Mouse (Mus musculus): Measurements from ENCODE around the gene Dnaic2. TPM values are rescaled to one million over a fixed set of nuclear protein-coding genes. Genes with fewer than 3 reads are reported as not detected.
A peak's percentile ranks its signal among the peaks of the same experiment; 100 is the strongest.

Gene Dnaic2
- polyA plus RNA-seq, 1 experiment from 2014 or later, result 1.3 TPM

GRCm38 (mm10) chr11:114797176-114797575 is 70.0 kb downstream of the Dnaic2 start:
- Histone ChIP-seq H3K4me1 (ENCODE audit: control insufficient read depth, insufficient read depth, low read length) (peaks cover 45% of the 10 kb centered on the region), H3K27ac (ENCODE audit: low read depth, low read length) (peak overlapping the region; percentile 100; the same call in 1 of the 2 replicates), H3K9ac (ENCODE audit: low read length) (no peak overlapping the region), H3K36me3 (ENCODE audit: control insufficient read depth, insufficient read depth, low read length) (no peaks in the 10 kb centered on the region), H3K4me2 (no peak overlapping the region), H3K9me3 (ENCODE audit: control insufficient read depth, low read length) (no peaks in the 10 kb centered on the region), H3K4me3 (ENCODE audit: low read depth, low read length) (no peak overlapping the region), H3K27me3 (ENCODE audit: control insufficient read depth, insufficient read depth, low read length) (peaks cover 7% of the 10 kb centered on the region)
- ATAC-seq (ENCODE audit: low FRiP score), result no peak
- 92% methylated on average over 7 of the region's 7 CpGs for WGBS
- DNase-seq (ENCODE audit: low spot score, missing footprints), result no peak

- H3K9ac ChIP-seq (ENCODE audit: low read length), result no peak overlapping the region
- DNase-seq (ENCODE audit: low spot score, missing footprints) (no peak), ATAC-seq (ENCODE audit: low FRiP score) (no peak)
- WGBS, result 93% methylated on average over 3 of the region's 3 CpGs
- peaks cover 39% of the 10 kb centered on the region for H3K4me1 ChIP-seq (ENCODE audit: control insufficient read depth, insufficient read depth, low read length)
- H3K4me3 ChIP-seq (ENCODE audit: low read depth, low read length), result no peak overlapping the region
- H3K9me3 ChIP-seq (ENCODE audit: control insufficient read depth, low read length), result no peaks in the 10 kb centered on the region
- H3K27ac ChIP-seq (ENCODE audit: low read depth, low read length), result no peak overlapping the region
- no peaks in the 10 kb centered on the region for H3K36me3 ChIP-seq (ENCODE audit: control insufficient read depth, insufficient read depth, low read length)
- H3K27me3 ChIP-seq (ENCODE audit: control insufficient read depth, insufficient read depth, low read length), result peaks cover 3% of the 10 kb centered on the region; the same call in 1 of the 2 replicates
- no peak overlapping the region for H3K4me2 ChIP-seq
Measured at GRCm38 (mm10) chr11:114797981-114798380, 70.8 kb downstream of the Dnaic2 start.

- Histone ChIP-seq H3K4me1 (ENCODE audit: control insufficient read depth, insufficient read depth, low read length) (peaks cover 39% of the 10 kb centered on the region), H3K27me3 (ENCODE audit: control insufficient read depth, insufficient read depth, low read length) (no peaks in the 10 kb centered on the region; the same call in 1 of the 2 replicates), H3K4me3 (ENCODE audit: low read depth, low read length) (no peak within 1 kb of the TSS), H3K9ac (ENCODE audit: low read length) (no peak within 1 kb of the TSS), H3K36me3 (ENCODE audit: control insufficient read depth, insufficient read depth, low read length) (no peaks in the 10 kb centered on the region), H3K4me2 (no peak within 1 kb of the TSS), H3K27ac (ENCODE audit: low read depth, low read length) (no peak within 1 kb of the TSS), H3K9me3 (ENCODE audit: control insufficient read depth, low read length) (no peaks in the 10 kb centered on the region)
- WGBS, result 98% methylated on average over 3 of the region's 3 CpGs
- DNase-seq (ENCODE audit: low spot score, missing footprints) (no peak), ATAC-seq (ENCODE audit: low FRiP score) (no peak)
Measured at GRCm38 (mm10) chr11:114798624-114799023, 71.4 kb downstream of the Dnaic2 start, which contains the start of gene Gpr142. Gpr142 (plus strand) TSS chr11:114798924.

GRCm38 (mm10) chr11:114801906-114802305 is 74.7 kb downstream of the Dnaic2 start:
- H3K4me1 ChIP-seq (ENCODE audit: control insufficient read depth, insufficient read depth, low read length), result peaks cover 22% of the 10 kb centered on the region
- H3K9me3 ChIP-seq (ENCODE audit: control insufficient read depth, low read length), result no peaks in the 10 kb centered on the region
- H3K36me3 ChIP-seq (ENCODE audit: control insufficient read depth, insufficient read depth, low read length), result no peaks in the 10 kb centered on the region
- H3K27me3 ChIP-seq (ENCODE audit: control insufficient read depth, insufficient read depth, low read length), result no peaks in the 10 kb centered on the region; the same call in 1 of the 2 replicates
- no peak overlapping the region for H3K27ac ChIP-seq (ENCODE audit: low read depth, low read length)
- H3K4me2 ChIP-seq, result no peak overlapping the region
- 97% methylated on average over 1 of the region's 1 CpGs for WGBS
- H3K4me3 ChIP-seq (ENCODE audit: low read depth, low read length), result no peak overlapping the region
- H3K9ac ChIP-seq (ENCODE audit: low read length), result no peak overlapping the region
- DNase-seq (ENCODE audit: low spot score, missing footprints) (no peak), ATAC-seq (ENCODE audit: low FRiP score) (no peak)

GRCm38 (mm10) chr11:114802540-114803267 is 75.5 kb downstream of the Dnaic2 start:
- H3K27ac ChIP-seq (ENCODE audit: low read depth, low read length), result no peak overlapping the region
- peak; percentile 87 for DNase-seq (ENCODE audit: low spot score, missing footprints)
- H3K4me1 ChIP-seq (ENCODE audit: control insufficient read depth, insufficient read depth, low read length), result peaks cover 23% of the 10 kb centered on the region
- no peaks in the 10 kb centered on the region for H3K9me3 ChIP-seq (ENCODE audit: control insufficient read depth, low read length)
- H3K4me2 ChIP-seq, result no peak overlapping the region
- no peak overlapping the region for H3K4me3 ChIP-seq (ENCODE audit: low read depth, low read length)
- H3K9ac ChIP-seq (ENCODE audit: low read length), result 0 out of 2 replicates have a peak overlapping the region, but pooled peaks have one; percentile 20
- ATAC-seq (ENCODE audit: low FRiP score), result no peak
- no peaks in the 10 kb centered on the region; the same call in 1 of the 2 replicates for H3K27me3 ChIP-seq (ENCODE audit: control insufficient read depth, insufficient read depth, low read length)
- WGBS, result 75% methylated on average over 15 of the region's 15 CpGs
- no peaks in the 10 kb centered on the region for H3K36me3 ChIP-seq (ENCODE audit: control insufficient read depth, insufficient read depth, low read length)

DNA sequence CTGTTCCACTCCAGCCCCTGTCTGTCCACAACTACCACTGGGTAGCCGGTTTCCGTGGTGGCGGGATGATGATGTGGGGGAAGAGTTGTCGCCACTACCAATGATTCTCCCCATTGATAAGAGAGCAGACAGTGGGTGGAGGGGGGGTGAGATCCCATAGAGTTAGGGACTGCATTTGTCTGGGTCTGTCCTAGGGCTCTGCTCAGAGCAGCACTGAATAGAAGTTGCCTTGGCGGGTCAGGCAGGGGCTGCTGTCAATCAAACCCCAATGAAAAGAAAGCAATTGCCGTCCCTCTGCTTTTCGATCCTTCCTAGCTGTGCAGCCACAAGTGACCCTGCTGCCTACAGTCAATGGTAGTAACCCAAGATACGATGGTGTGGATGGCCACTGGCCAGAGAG is 76.8 kb downstream of the Dnaic2 start:
- H3K27ac ChIP-seq (ENCODE audit: low read depth, low read length), result no peak overlapping the region
- peak; percentile 59 for ATAC-seq (ENCODE audit: low FRiP score)

GRCm38 (mm10) chr11:114807025-114807424 is 79.8 kb downstream of the Dnaic2 start:
- 68% methylated on average over 2 of the region's 2 CpGs for WGBS
- H3K9ac ChIP-seq (ENCODE audit: low read length), result no peak overlapping the region
- no peak overlapping the region for H3K4me2 ChIP-seq
- no peak overlapping the region for H3K4me3 ChIP-seq (ENCODE audit: low read depth, low read length)
- H3K36me3 ChIP-seq (ENCODE audit: control insufficient read depth, insufficient read depth, low read length), result no peaks in the 10 kb centered on the region
- H3K9me3 ChIP-seq (ENCODE audit: control insufficient read depth, low read length), result no peaks in the 10 kb centered on the region
- no peaks in the 10 kb centered on the region; the same call in 1 of the 2 replicates for H3K27me3 ChIP-seq (ENCODE audit: control insufficient read depth, insufficient read depth, low read length)
- H3K27ac ChIP-seq (ENCODE audit: low read depth, low read length), result no peak overlapping the region
- DNase-seq (ENCODE audit: low spot score, missing footprints), result no peak
- H3K4me1 ChIP-seq (ENCODE audit: control insufficient read depth, insufficient read depth, low read length), result peaks cover 28% of the 10 kb centered on the region
- ATAC-seq (ENCODE audit: low FRiP score), result no peak

More for the DNA sequence above, 76.8 kb downstream of the Dnaic2 start:
- DNase-seq (ENCODE audit: low spot score, missing footprints), result no peak
- H3K9ac ChIP-seq (ENCODE audit: low read length), result peak overlapping the region; percentile 39; the same call in 1 of the 2 replicates
- H3K4me2 ChIP-seq, result no peak overlapping the region
- H3K4me1 ChIP-seq (ENCODE audit: control insufficient read depth, insufficient read depth, low read length), result peaks cover 28% of the 10 kb centered on the region
- WGBS, result 22% methylated on average over 8 of the region's 8 CpGs
- H3K36me3 ChIP-seq (ENCODE audit: control insufficient read depth, insufficient read depth, low read length), result no peaks in the 10 kb centered on the region
- H3K9me3 ChIP-seq (ENCODE audit: control insufficient read depth, low read length), result no peaks in the 10 kb centered on the region
- H3K27me3 ChIP-seq (ENCODE audit: control insufficient read depth, insufficient read depth, low read length), result no peaks in the 10 kb centered on the region; the same call in 1 of the 2 replicates
- no peak overlapping the region for H3K4me3 ChIP-seq (ENCODE audit: low read depth, low read length)

Other genes with a start within 250 kb of the Dnaic2 start
- 839 and 977 TPM in 2 replicates for gene Rpl38, start 58.9 kb upstream of the Dnaic2 start, polyA plus RNA-seq (2014; fragmentation: Nextera tagmentation; extraction: Ambion mirVana)
- gene Ttyh2, start 52.0 kb upstream of the Dnaic2 start, polyA plus RNA-seq (2014; fragmentation: Nextera tagmentation; extraction: Ambion mirVana), result 11.0 and 11.4 TPM in 2 replicates
- gene Kif19a, start 38.0 kb downstream of the Dnaic2 start, polyA plus RNA-seq (2014; fragmentation: Nextera tagmentation; extraction: Ambion mirVana), result 0.61 and 0.94 TPM in 2 replicates
- 65.3 and 70.2 TPM in 2 replicates for gene Btbd17, start 68.5 kb downstream of the Dnaic2 start, polyA plus RNA-seq (2014; fragmentation: Nextera tagmentation; extraction: Ambion mirVana)
- 0.12 TPM in 1 of 2 replicates, not detected in the other for gene Gpr142, start 71.5 kb downstream of the Dnaic2 start, polyA plus RNA-seq (2014; fragmentation: Nextera tagmentation; extraction: Ambion mirVana)
- gene Gprc5c, start 123.7 kb downstream of the Dnaic2 start, polyA plus RNA-seq (2014; fragmentation: Nextera tagmentation; extraction: Ambion mirVana), result 8.9 and 10.7 TPM in 2 replicates
- 0.79 and 1.1 TPM in 2 replicates for gene Cd300a, start 162.6 kb downstream of the Dnaic2 start, polyA plus RNA-seq (2014; fragmentation: Nextera tagmentation; extraction: Ambion mirVana)
- 0.30 TPM in 1 of 2 replicates, not detected in the other for gene Cd300lb, start 207.0 kb downstream of the Dnaic2 start, polyA plus RNA-seq (2014; fragmentation: Nextera tagmentation; extraction: Ambion mirVana)
- not detected in 2 replicates for gene Cd300c, start 241.7 kb downstream of the Dnaic2 start, polyA plus RNA-seq (2014; fragmentation: Nextera tagmentation; extraction: Ambion mirVana)